Mouse (Mus musculus) spleen, adult 2 months (tissue): ENCODE results near the gene Cramp1l.

Source experiments
- CTCF ChIP-seq: fragments of 200-500 bp; IDR thresholded peaks from 2 replicates; pipeline ENCODE4 v1.5.1; 2011; ENCODE audit warnings: mild to moderate bottlenecking, inconsistent platforms; ENCODE audit not compliant: insufficient read depth, insufficient read length, insufficient replicate concordance; ENCODE audit errors: extremely low read depth
- POLR2A ChIP-seq: fragments of 200-500 bp; IDR thresholded peaks from 2 replicates; pipeline ENCODE4 v1.6.1; 2011; ENCODE audit warnings: low read depth, low read length, inconsistent platforms

DNA sequence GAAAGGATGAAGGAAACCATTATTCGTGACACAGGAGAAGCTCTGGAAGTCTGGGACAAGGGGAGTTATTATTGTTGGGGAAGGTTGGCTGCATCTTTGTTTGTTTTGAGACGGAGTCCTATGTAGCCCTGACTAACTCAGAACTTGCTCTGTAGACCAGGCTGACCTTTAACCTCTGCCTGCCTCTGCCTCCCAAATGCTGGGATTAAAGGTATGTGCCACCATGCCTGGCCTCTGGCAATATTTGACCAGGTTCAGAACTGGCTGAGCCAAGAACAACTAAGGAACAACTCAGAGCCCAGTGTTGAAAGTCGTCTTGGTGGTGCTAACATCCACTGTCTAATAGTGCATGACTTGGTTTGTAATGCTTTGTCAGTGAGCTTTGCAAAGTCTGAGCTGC is 49.6 kb upstream of the Cramp1l start:
- no peak for TF ChIP-seq POLR2A
- no peak for TF ChIP-seq CTCF
